Mouse (Mus musculus): ENCODE data around the gene Ppp2r5d.

Gene Ppp2r5d

DNA sequence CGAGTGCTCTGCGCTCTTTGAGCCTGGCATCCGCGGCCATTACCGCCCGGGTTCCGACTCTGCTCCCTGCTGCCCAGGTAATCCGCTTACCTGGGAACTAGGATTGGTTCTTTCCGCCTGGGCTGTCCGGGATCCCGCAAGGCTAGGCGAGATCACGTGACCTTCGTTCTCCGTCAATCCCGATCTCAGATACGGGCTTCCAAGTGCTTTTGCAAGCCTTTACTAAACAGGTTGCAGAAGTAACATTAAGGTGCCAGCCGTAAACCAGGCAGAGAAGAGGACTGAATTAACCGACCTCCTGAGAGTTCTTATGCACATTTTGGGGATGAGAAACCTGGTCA lies 58.6 kb downstream of the Ppp2r5d start:
- DNase-seq (ENCODE audit: low read depth, low spot score), result no peak

GRCm38 (mm10) chr17:46645561-46646321 lies 59.2 kb downstream of the Ppp2r5d start, which contains the start of the genes Klc4 and Mrpl2:
TSS of gene Klc4 (minus strand) at chr17:46646022.
TSS of gene Mrpl2 (plus strand) at chr17:46646229.
- peak; percentile 99 for DNase-seq (ENCODE audit: low read depth, low spot score)

DNA sequence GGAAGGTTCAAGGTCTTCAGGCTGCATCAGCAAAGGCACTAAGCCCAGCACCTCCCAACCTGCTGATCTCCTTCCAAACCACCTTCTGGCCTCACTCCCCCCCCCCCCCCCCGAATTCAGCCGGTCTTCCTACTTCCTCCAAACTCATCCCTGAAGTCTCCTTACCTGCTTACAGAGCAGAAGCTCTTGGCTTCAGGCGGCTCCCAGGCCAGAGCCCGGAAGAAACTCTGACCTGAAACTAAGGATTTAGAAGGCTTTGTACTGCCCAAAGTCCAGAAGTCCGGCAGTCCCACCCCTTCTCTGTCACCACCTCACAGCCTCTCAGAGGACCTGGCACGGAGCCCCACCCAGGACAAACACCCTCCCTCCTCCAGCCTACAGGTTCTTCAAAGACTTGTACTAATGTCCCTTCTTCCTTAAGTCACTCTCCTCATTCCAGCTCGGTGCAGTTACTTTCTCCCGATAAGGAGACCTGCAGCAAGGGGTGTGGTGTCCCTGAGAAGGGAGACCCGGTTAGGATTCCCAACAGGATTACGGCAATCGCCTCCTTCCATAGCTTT lies 59.9 kb downstream of the Ppp2r5d start:
- no peak for DNase-seq (ENCODE audit: low read depth, low spot score)

DNA sequence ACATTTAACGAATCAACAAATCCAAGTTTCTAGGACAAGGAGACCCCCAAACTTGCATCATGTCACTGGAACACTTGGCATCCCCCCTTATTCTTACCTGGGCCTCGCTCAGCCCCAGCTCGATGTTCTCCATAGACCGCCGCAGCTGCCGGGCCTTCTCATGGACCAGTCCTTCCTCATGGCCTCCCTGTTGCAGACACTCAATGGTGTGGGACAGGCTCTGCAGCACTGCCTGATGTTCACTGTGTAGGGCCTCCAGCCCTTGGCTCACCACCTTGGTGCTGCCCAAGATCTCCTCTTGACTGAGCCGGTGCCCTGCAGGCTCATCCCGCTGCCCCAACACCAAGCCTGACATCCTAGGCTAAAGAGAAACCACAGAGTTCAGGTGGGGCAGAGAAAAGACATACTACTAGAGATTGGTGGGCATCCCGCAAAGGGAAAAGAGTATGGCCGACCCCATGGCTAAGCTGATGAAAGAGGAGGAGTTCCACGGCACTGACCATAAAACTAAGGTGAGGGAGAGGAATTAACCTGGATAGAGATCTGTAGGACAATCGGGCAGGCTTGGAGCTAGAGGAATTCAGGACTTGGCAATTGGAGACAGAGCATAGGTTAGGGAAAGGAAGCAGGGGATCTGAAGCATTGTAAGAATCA lies 60.6 kb downstream of the Ppp2r5d start:
- no peak for DNase-seq (ENCODE audit: low read depth, low spot score)

- no peak for DNase-seq (ENCODE audit: low read depth, low spot score)
These were observed 62.9 kb downstream of the Ppp2r5d start for GRCm38 (mm10) chr17:46642060-46642459.

DNA sequence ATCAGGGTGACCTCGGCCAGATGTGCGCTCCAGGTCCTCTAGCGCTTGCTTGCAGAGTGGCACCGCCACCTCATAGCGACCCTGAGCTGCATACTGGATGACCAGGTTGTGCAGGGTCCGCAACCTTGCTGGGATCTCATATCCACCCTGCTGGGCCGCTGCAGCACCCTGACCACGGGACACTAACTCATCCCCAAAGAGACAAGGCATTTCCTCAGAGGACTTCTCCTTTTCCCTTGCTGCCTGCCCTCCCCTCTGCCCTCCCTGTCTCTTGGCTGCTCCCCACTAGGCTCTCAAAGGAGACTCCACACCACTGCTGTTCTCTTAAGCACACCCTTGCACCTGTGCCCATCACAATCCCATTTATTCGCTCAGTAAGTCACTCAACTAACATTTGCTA lies 65.0 kb downstream of the Ppp2r5d start:
- no peak for DNase-seq (ENCODE audit: low read depth, low spot score)

GRCm38 (mm10) chr17:46636831-46637523 lies 67.9 kb downstream of the Ppp2r5d start:
- DNase-seq (ENCODE audit: low read depth, low spot score), result peak; percentile 77
